Mouse (Mus musculus) erythroblast, embryonic 14.5 days (primary cell): ENCODE measurements around the gene Cux1. TPM values are rescaled to one million over a fixed set of nuclear protein-coding genes. Genes with fewer than 3 reads are reported as not detected.

Experiments
- H3K27me3 ChIP-seq: 2 replicates; pipeline ENCODE4 v1.6.1; 2012; ENCODE audit warnings: inconsistent platforms; ENCODE audit not compliant: control insufficient read depth
- H3K36me3 ChIP-seq: 2 replicates; pipeline ENCODE4 v1.6.1; 2012; ENCODE audit warnings: mild to moderate bottlenecking, inconsistent platforms; ENCODE audit not compliant: control insufficient read depth
- H3K4me1 ChIP-seq: 2 replicates; pipeline ENCODE4 v1.6.1; 2012; ENCODE audit warnings: inconsistent platforms; ENCODE audit not compliant: control insufficient read depth
- H3K4me3 ChIP-seq: replicated peaks from 2 replicates; pipeline ENCODE3; 2012; ENCODE audit warnings: moderate library complexity, mild to moderate bottlenecking, inconsistent platforms
- H3K9me3 ChIP-seq: 2 replicates; pipeline ENCODE4 v1.6.1; 2012; ENCODE audit warnings: low read length, inconsistent platforms, mixed read lengths; ENCODE audit not compliant: control insufficient read depth
- GATA1 ChIP-seq: IDR thresholded peaks from 2 replicates; pipeline ENCODE4 v1.6.1; 2012; ENCODE audit warnings: low read length, inconsistent platforms, mixed read lengths
- TAL1 ChIP-seq: IDR thresholded peaks from 3 replicates; pipeline ENCODE4 v1.6.1; 2012; ENCODE audit warnings: low read length, inconsistent platforms, mixed read lengths
- polyA plus RNA-seq: library from polyadenylated mRNA; stranded (reverse); fragments of >175 nt; gene quantifications from 2 replicates; pipeline ENCODE4 v1.2.3, GENCODE M21; 2012

The Cux1 gene
- polyA plus RNA-seq, 1 experiment = 2.9 TPM

DNA sequence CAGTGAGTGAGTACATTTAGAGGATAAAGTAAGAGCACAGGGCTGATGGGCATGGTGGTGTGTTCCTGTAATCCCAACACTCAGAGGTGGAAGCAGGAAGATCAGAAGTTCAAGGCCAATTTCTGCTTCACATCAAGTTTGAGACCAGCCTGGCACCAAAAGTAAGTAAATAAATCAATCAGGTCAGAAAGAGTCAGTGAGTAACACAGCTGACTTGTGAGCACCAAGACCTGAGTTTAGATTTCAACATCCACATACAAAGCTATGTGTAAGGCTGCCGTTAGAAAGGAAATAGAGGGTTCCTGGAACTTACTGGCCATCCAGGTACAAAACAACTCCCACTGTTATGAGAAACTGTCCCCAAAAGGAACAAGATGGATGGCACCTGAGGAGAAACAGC lies 79.1 kb downstream of the Cux1 start:
- H3K4me1 ChIP-seq = peaks cover 3% of the 10 kb centered on the region; the same call in 1 of the 2 replicates
- no peaks in the 10 kb centered on the region for H3K27me3 ChIP-seq
- H3K36me3 ChIP-seq = peaks cover 12% of the 10 kb centered on the region
- H3K9me3 ChIP-seq = no peaks in the 10 kb centered on the region
- TF ChIP-seq GATA1 (no peak), TAL1 (no peak)
- no peak overlapping the region for H3K4me3 ChIP-seq

DNA sequence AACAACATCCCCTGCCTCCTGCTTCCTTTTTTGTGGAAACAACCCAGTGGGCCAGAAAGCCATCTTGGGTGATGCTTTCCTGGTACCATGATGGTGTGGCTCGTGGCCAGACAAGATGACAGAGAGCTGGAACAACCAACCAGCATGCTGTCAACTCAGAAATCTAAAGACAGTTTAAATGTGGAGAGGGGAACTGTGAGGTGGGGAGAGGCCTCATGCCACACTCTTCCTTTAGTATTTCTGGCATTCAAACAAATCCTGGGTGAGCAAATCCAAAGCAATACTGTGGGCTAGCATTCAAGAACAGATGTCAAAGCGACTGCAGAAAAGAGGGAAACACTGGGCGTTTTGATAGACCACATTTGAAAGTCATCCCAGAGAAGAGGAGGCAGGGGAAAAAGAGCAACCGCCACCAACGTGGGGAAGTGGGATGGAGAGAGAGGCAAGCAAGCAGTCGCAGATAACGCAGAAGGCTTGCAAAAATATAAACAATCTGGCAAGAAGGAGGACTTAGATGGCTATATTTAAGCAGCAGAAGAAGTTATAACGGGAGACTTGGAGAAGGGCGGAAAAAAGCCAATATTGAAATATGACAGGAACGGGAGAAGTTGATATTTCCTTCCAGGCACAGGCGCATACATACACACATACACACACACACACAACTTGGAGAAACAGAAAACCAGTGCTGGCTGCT lies 79.7 kb downstream of the Cux1 start:
- Histone ChIP-seq H3K4me1 (peaks cover 1% of the 10 kb centered on the region; the same call in 1 of the 2 replicates), H3K9me3 (no peaks in the 10 kb centered on the region), H3K4me3 (no peak overlapping the region), H3K27me3 (no peaks in the 10 kb centered on the region), H3K36me3 (peaks cover 12% of the 10 kb centered on the region)
- TF ChIP-seq TAL1 = no peak
- TF ChIP-seq GATA1 = no peak

DNA sequence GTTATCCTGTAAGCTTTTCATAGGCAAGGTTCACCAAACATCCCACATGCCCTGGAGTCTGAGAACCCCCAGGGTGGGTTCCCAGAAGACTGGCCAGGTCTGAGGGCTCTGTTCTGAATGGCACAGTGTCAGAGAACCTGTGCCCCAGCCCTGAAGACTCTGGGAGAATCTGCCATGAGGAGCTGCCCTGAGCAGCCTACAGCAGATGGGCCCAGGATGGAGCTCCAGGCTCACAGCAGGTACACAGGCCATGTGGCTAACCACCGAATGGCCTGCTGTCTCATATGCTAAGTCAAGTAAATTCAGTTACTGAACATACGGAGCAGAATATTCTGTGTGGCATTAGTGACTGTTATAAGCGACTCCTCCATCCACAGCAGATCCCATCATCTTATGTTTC lies 80.9 kb downstream of the Cux1 start:
- TF ChIP-seq GATA1 (no peak), TAL1 (no peak)
- H3K9me3 ChIP-seq = no peaks in the 10 kb centered on the region
- H3K4me1 ChIP-seq = peaks cover 1% of the 10 kb centered on the region; the same call in 1 of the 2 replicates
- H3K4me3 ChIP-seq = no peak overlapping the region
- peaks cover 12% of the 10 kb centered on the region for H3K36me3 ChIP-seq
- no peaks in the 10 kb centered on the region for H3K27me3 ChIP-seq

DNA sequence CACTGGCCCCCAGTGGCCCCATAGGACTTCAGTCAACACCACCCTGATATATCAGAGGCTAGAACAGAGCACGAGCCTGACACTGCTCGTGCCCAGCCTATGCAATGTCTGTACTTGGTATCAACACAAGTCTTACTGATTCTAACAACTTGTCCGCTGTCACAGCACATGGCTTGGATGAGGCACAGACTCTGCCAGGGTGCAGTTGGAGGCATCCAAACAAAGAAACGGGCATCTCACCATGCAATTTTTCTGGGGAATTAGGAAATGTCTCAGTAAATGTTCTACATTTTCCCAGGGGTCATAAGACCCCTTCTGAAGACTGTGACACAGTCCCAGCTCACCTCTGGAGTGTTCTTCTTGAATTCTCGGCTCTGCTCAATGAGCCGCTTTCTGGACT lies 81.9 kb downstream of the Cux1 start:
- H3K9me3 ChIP-seq = no peaks in the 10 kb centered on the region
- no peak overlapping the region for H3K4me3 ChIP-seq
- H3K4me1 ChIP-seq = peaks cover 1% of the 10 kb centered on the region; the same call in 1 of the 2 replicates
- no peak for TF ChIP-seq GATA1
- TF ChIP-seq TAL1 = no peak
- peaks cover 12% of the 10 kb centered on the region for H3K36me3 ChIP-seq
- no peaks in the 10 kb centered on the region for H3K27me3 ChIP-seq

- Histone ChIP-seq H3K36me3 (peaks cover 12% of the 10 kb centered on the region), H3K9me3 (no peaks in the 10 kb centered on the region), H3K4me1 (no peaks in the 10 kb centered on the region; the same call in 1 of the 2 replicates), H3K27me3 (no peaks in the 10 kb centered on the region), H3K4me3 (no peak overlapping the region)
- TF ChIP-seq TAL1 = no peak
- TF ChIP-seq GATA1 = no peak
Observed at GRCm38 (mm10) chr5:136482434-136482833, 84.9 kb downstream of the Cux1 start.

- no peak for TF ChIP-seq GATA1
- TF ChIP-seq TAL1 = no peak
- no peaks in the 10 kb centered on the region for H3K9me3 ChIP-seq
- no peak overlapping the region for H3K4me3 ChIP-seq
- no peaks in the 10 kb centered on the region; the same call in 1 of the 2 replicates for H3K4me1 ChIP-seq
- H3K36me3 ChIP-seq = peaks cover 12% of the 10 kb centered on the region
- H3K27me3 ChIP-seq = no peaks in the 10 kb centered on the region
Observed at GRCm38 (mm10) chr5:136480541-136480940, 86.7 kb downstream of the Cux1 start.

DNA sequence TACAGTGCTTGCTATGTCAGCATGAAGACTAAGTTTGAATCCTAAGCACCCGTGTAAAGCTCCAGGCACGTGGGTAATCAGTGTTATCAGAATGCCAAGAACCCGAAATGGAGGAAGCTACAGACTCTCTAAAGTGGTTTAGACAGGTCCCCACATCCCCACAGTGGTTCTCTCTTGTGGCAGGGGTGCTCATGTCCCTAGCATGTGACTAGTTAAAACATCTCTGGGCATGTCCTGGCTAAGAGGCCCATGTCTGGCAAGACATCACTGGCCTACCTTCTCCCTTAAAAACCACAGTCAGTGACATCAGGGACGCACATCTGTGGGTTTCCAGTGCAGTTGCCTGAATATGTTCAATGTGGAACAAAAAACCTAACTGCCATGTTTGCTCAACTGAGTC lies 87.5 kb downstream of the Cux1 start:
- no peak overlapping the region for H3K4me3 ChIP-seq
- TF ChIP-seq TAL1 (no peak), GATA1 (no peak)

GRCm38 (mm10) chr5:136479024-136479763 lies 88.1 kb downstream of the Cux1 start:
- Histone ChIP-seq H3K9me3 (no peaks in the 10 kb centered on the region), H3K27me3 (no peaks in the 10 kb centered on the region), H3K4me1 (no peaks in the 10 kb centered on the region; the same call in 1 of the 2 replicates), H3K36me3 (peaks cover 3% of the 10 kb centered on the region), H3K4me3 (no peak overlapping the region)
- no peak for TF ChIP-seq GATA1
- no peak for TF ChIP-seq TAL1

More for the DNA sequence above, 87.5 kb downstream of the Cux1 start:
- no peaks in the 10 kb centered on the region for H3K27me3 ChIP-seq
- no peaks in the 10 kb centered on the region; the same call in 1 of the 2 replicates for H3K4me1 ChIP-seq
- peaks cover 9% of the 10 kb centered on the region for H3K36me3 ChIP-seq
- no peaks in the 10 kb centered on the region for H3K9me3 ChIP-seq

- H3K4me1 ChIP-seq = no peaks in the 10 kb centered on the region
- H3K27me3 ChIP-seq = no peaks in the 10 kb centered on the region
- H3K36me3 ChIP-seq = no peaks in the 10 kb centered on the region; the same call in none of the 2 replicates
- no peak overlapping the region for H3K4me3 ChIP-seq
- TF ChIP-seq GATA1 = no peak
- no peak for TF ChIP-seq TAL1
- no peaks in the 10 kb centered on the region for H3K9me3 ChIP-seq
Observed at GRCm38 (mm10) chr5:136476272-136476671, 91.0 kb downstream of the Cux1 start.
